Mouse (Mus musculus) adipose tissue, adult 10 weeks (tissue): ENCODE measurements around the gene Dapl1. TPM values are rescaled to one million over a fixed set of nuclear protein-coding genes. Genes with fewer than 3 reads are reported as not detected.

Experiments used
- polyA plus RNA-seq: library from polyadenylated mRNA; stranded (reverse); fragments of 350-450 nt; fragmentation: Illumina TruSeq; extraction: RNeasy Lipid Tissue Mini Kit (QIAGEN cat#74804); gene quantifications from one replicate; pipeline ENCODE4 v1.2.3, GENCODE M21; 2014; ENCODE audit warnings: low read depth, low replicate concordance

Gene Dapl1
- 55.1 TPM for polyA plus RNA-seq

GRCm38 (mm10) chr2:59484438-59484837 lies at the start of gene Dapl1:
Gene Dapl1 (plus strand): TSS chr2:59484653.

Other genes starting within 250 kb of the Dapl1 start
- 19.1 TPM for gene Tanc1, start 127.4 kb downstream of the Dapl1 start, polyA plus RNA-seq